Mouse (Mus musculus) E14TG2a.4 (cell line): Measurements from ENCODE around the gene Btnl4.
"Not testable (repeated sequence)": the region's sequence is repeated elsewhere in the genome, so short reads cannot be mapped to it uniquely, and the experiment has no call there.

Experiments used
- CTCF ChIP-seq: conservative IDR thresholded peaks from 2 replicates; pipeline ENCODE4 v1.5.1; 2014; ENCODE audit warnings: low read length
- NANOG ChIP-seq: IDR thresholded peaks from 2 replicates; pipeline ENCODE4 v1.6.1; 2014; ENCODE audit warnings: borderline replicate concordance, low read length, mixed read lengths
- POU5F1 ChIP-seq: IDR thresholded peaks from 2 replicates; pipeline ENCODE4 v1.6.1; 2014; ENCODE audit warnings: low read length, borderline replicate concordance

- TF ChIP-seq CTCF, POU5F1, NANOG: not testable (repeated sequence)
These were observed 41.5 kb upstream of the Btnl4 start for GRCm38 (mm10) chr17:34518571-34518970.
